Mouse (Mus musculus) small intestine, adult 2 months (tissue): ENCODE data around the gene Rxfp4.

Experiments
- CTCF ChIP-seq: fragments of 200-500 bp; IDR thresholded peaks from 2 replicates; pipeline ENCODE4 v1.5.1; 2012; ENCODE audit warnings: low read depth, mild to moderate bottlenecking, control low read depth, inconsistent platforms, low read length, moderate library complexity, mixed read lengths; ENCODE audit not compliant: insufficient replicate concordance, insufficient read length; ENCODE audit errors: extremely low read depth
- POLR2A ChIP-seq: fragments of 200-500 bp; IDR thresholded peaks from 2 replicates; pipeline ENCODE4 v1.6.1; 2012; ENCODE audit warnings: low read depth, mild to moderate bottlenecking, control low read depth, inconsistent platforms, low read length, moderate library complexity

GRCm38 (mm10) chr3:88698834-88699233, 45.9 kb upstream of the Rxfp4 start:
- no peak for TF ChIP-seq CTCF
- no peak for TF ChIP-seq POLR2A
